Mouse (Mus musculus): ENCODE measurements at regions not wholly inside any gene's neighbourhood (a gene's known extent, or its start where the extent isn't known, plus 50 kb on each side); places are given as distances from the start of the nearest gene placed in this dataset.
A peak's percentile ranks its signal among the peaks of the same experiment; 100 is the strongest.
"Not testable (repeated sequence)": the region's sequence is repeated elsewhere in the genome, so short reads cannot be mapped to it uniquely, and the experiment has no call there.

GRCm38 (mm10) chr5:100309807-100310165, 106.2 kb downstream of the Sec31a start:
- no peak for DNase-seq (ENCODE audit: low read depth, low spot score)

GRCm38 (mm10) chr5:100309071-100309806, 106.8 kb downstream of the Sec31a start:
- DNase-seq (ENCODE audit: low read depth, low spot score) = no peak

GRCm38 (mm10) chr5:100304403-100304802, 111.6 kb downstream of the Sec31a start:
- DNase-seq (ENCODE audit: low read depth, low spot score) = peak; percentile 74

GRCm38 (mm10) chr5:100302068-100302775, 113.8 kb downstream of the Sec31a start:
- no peak for DNase-seq (ENCODE audit: low read depth, low spot score)

GRCm38 (mm10) chr5:100299141-100299540, 116.9 kb downstream of the Sec31a start:
- no peak for DNase-seq (ENCODE audit: low read depth, low spot score)

GRCm38 (mm10) chr5:100294189-100294588, 121.8 kb downstream of the Sec31a start:
- DNase-seq (ENCODE audit: low read depth, low spot score) = peak; percentile 87

GRCm38 (mm10) chr5:100280215-100280614, 120.6 kb upstream of the Tmem150c start:
- no peak for DNase-seq (ENCODE audit: low read depth, low spot score)

- DNase-seq (ENCODE audit: low read depth, low spot score) = peak; percentile 82
These were observed 119.9 kb upstream of the Tmem150c start for GRCm38 (mm10) chr5:100279474-100279873.

- DNase-seq (ENCODE audit: low read depth, low spot score) = no peak
These were observed 115.1 kb upstream of the Tmem150c start for GRCm38 (mm10) chr5:100274674-100275073.

- DNase-seq (ENCODE audit: low read depth, low spot score) = not testable (repeated sequence)
These were observed 112.4 kb upstream of the Tmem150c start for GRCm38 (mm10) chr5:100271975-100272374.

GRCm38 (mm10) chr5:100270841-100271686, 111.5 kb upstream of the Tmem150c start:
- DNase-seq (ENCODE audit: low read depth, low spot score) = peak; percentile 46

GRCm38 (mm10) chr5:100268111-100268878, 108.7 kb upstream of the Tmem150c start:
- no peak for DNase-seq (ENCODE audit: low read depth, low spot score)

GRCm38 (mm10) chr5:100266671-100267510, 107.3 kb upstream of the Tmem150c start:
- peak; percentile 76 for DNase-seq (ENCODE audit: low read depth, low spot score)

GRCm38 (mm10) chr5:100259803-100260693, 100.4 kb upstream of the Tmem150c start:
- no peak for DNase-seq (ENCODE audit: low read depth, low spot score)

- DNase-seq (ENCODE audit: low read depth, low spot score) = peak; percentile 79
These were observed 99.5 kb upstream of the Tmem150c start for GRCm38 (mm10) chr5:100258952-100259710.

GRCm38 (mm10) chr5:100255276-100255675, 95.7 kb upstream of the Tmem150c start:
- DNase-seq (ENCODE audit: low read depth, low spot score) = no peak

- DNase-seq (ENCODE audit: low read depth, low spot score) = no peak
These were observed 92.4 kb upstream of the Tmem150c start for GRCm38 (mm10) chr5:100252036-100252435.

- no peak for DNase-seq (ENCODE audit: low read depth, low spot score)
These were observed 90.1 kb upstream of the Tmem150c start for GRCm38 (mm10) chr5:100249757-100250156.

GRCm38 (mm10) chr5:100248611-100249010, 89.0 kb upstream of the Tmem150c start:
- DNase-seq (ENCODE audit: low read depth, low spot score) = no peak
